Mouse (Mus musculus) gastrocnemius, adult 18-20 months (tissue): ENCODE results near the gene Dbi. TPM values are rescaled to one million over a fixed set of nuclear protein-coding genes. Genes with fewer than 3 reads are reported as not detected.

Experiments used
- DNase-seq: peaks from one replicate; pipeline ENCODE4 v3.0.0; 2021; ENCODE audit warnings: low spot score
- total RNA-seq, 2 experiments: library from RNA; stranded (reverse); gene quantifications; 2 replicates each; pipeline ENCODE4 v1.2.3; 2021

The Dbi gene
- total RNA-seq, 2 experiments from 2014 or later = 135 to 165 TPM

DNA sequence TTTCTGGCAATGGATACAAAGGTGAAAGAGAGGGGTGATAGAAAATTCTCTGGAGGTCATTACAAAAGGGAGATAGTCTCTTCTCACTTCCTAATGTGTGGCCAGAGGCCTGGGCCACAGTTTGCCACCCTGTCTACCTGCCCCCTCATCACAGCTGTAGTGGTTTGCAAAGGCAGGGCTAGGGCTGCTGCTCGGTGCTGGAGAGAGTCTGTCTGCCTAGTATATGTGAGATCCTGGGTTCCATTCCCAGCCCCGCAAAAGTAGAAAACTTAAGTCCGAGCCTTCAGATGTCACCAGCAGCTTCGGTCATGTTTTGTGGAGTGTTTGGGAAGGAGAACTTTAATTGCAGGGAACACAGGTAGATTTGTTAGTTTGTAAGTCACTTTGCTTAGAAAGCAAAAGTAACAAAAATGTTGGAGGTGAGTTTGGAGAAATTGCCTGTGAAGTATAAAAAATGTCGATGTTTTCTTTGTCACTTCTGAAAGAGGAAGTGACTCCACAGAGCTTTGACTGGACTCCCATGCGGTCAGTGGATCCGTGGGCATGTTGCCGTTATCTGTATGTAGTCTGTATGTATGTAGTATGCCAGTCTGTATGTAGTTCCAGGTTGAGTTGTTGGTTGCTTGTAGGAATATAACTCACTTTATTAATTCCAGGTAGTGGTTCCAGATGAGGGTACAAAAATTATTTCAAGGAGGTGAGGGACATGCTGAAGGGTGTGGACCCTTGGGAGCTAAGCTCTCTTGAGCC, 1.9 kb upstream of the Dbi start:
- no peak for DNase-seq

DNA sequence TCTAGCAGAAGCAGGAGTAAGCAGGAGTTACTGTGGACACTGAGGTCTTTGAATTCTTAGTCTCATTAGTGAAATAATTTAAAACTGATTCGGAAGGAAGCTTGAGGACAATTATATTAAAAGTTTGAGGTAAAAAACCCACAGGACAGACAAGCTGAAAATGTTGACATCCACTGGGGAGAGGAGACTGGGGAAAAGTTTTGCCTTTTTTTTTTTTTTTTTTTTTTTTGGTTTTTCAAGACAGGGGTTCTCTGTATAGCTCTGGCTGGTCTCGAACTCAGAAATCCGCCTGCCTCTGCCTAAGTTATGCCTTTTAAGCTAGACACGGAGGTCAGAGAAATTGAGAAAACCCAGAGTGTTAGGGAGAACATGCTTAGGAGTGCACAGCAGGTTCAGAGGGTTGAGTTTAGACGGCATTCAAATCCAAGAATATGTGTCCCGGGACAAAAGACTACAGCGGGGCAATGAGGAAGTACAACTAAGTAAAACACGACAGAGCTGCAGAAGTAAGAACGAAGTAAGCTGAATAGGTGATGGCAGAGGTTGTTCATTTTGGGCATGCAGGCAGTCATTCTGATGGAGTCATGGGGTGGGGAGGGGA, 1.2 kb upstream of the Dbi start:
- no peak for DNase-seq

DNA sequence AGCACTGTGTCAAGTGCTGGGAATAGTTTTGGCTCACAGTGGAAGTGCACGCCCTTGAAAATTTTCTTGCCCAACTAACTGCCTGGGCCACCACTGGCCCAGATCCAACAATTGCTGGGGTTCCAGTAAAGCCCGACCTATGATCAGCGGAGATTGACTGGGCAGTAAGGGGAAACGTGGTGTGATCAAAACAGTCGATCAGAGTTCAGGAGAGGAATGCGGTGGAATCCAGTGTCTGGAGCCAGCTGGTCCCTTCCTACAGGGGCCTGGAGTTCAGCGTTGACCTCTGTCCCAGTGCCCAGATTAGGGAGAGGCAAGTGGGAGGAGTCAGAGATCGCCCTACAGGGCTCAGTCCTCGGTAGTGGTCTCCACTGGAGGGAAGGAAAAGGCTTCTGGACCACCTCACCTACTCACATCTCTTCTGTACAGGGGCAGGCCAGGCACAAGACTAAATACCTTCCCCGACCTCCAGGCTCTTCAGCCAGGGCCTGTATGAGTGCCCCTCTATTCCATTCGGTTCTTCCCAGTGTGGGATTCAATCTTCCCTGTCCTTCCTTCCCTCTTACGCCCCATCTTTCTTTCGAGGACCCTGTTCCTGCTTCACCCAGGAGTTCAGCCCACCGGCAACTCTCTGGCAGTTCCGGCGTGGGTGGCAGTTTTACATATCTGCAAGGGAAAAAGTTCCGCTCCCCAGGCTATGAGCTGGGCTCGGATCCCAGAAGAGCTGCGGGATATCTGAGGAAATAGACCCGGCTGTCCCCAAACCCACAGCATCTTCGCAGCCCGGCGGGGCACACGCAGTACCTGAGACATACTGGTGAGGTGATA, 523 bp downstream of the Dbi start:
- DNase-seq = peak; percentile 54

DNA sequence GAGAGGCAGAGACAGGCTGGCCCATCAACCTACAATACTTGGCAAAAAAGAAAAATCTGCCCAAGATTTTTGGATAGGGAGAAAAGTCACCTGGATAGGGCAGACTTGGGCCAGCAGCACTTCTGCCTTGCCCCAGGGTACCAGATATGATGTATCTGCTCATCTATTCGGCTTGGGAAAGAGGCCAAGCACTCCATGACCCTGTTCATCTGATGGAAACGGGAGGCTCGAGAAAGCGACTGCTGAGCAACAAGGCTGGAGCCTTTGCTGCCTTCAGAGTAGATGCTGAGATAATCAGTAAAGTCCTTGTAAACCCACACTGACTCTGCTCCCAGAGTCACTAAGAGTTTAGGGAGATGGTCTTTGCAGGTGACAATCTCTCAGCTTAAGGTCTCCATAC, 1.5 kb downstream of the Dbi start:
- no peak for DNase-seq

DNA sequence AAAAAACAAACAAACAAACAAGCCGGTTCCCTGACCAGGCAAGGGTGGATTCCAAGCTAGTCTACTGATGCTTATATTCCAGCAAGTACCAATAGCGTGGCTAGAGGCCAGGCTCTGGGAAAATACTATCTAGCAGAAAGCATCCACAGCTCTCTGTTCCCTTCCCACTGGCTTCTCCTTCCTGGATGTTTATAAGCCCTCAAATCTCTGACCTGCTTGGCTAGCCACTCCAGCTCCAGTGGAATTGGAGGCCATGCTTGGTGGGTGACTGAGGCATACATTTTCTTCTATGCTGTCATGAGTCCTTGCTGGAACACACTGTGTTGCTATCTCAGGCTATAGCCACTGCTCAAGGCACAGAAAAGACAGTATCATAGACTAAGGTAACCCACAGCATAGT, 2.0 kb downstream of the Dbi start:
- no peak for DNase-seq

DNA sequence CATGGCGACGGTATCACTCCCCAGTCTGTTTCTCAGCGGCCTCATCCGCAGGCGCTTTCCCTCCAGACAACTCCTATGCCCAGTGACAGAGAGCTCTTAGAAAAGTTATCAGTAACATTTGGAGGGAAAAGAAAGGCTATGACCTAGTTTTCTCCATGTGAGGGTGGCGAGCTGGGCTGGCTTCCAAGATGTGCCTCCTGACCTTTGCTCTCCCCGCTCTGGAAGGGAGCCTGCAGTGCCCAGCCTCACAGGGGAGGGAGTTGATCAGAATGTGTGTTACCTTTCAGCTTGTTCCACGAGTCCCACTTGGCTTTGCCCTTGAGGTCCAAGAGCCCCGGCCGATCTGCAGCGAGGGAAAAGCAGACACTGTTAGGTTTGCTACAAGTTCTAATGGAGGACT, 4.8 kb downstream of the Dbi start:
- DNase-seq = peak; percentile 31

DNA sequence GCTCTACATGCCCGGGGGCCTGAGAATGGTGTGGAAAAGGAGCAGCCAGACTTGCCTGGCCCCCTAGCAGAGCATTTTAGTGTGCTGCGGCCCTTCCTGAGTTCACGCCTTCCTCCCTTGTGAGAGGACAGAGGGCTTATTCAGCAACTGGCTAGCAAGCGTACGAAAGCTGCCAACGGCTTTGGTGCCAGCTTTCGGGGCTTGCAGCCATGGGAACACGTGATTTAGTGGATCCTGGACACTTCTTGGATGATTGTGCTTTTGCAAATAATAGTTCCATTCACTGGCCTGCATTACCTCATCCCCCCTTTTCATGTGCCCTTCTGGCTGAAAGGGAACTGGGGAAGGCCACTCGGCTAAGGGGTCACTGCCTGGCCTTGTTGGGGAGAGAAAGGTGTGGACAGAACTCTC, 5.2 kb downstream of the Dbi start:
- DNase-seq = peak; percentile 65

DNA sequence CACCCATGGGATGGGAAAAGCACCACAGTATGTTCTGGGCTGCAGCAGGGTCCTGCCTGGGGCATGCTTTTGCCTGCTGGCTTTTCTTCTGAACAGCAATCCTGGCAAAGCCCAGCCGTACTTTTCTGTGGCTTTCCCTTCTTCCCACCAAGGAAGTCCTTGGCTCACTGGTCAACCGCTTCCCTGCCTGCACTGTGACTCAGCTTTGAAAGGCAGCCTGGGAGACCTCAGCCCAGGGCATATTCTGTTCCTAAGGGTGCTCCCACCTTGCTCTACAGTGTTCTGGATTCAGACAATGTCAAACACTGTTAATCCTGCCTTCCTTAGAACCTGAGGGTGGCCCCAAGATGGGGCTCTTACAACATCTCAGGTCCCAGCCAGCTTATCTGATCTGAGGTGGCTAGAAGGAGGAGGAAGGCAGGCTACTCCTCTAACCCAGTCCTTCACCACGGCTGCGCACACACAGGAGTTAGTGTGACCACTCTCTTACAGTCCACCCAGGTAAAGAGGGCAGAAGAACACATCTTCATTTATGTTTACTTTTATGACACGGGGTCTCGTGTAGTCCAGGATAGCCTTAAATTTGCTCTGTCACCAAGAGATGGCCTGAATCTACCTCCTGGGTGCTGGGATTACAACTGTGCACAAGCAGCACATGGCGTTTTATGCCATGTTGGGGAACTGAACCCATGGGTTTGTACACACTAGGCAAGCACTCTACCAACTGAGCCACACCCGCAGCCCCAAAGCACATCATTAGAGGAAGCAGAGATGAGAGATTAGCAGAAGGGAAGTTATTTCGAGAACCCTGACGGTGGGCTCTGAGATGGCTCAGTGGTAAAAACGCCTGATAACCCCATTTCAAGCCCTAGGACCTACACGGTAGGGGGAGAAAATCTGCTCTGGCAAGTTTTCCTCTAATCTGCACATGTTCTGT, 8.4 kb downstream of the Dbi start:
- no peak for DNase-seq

DNA sequence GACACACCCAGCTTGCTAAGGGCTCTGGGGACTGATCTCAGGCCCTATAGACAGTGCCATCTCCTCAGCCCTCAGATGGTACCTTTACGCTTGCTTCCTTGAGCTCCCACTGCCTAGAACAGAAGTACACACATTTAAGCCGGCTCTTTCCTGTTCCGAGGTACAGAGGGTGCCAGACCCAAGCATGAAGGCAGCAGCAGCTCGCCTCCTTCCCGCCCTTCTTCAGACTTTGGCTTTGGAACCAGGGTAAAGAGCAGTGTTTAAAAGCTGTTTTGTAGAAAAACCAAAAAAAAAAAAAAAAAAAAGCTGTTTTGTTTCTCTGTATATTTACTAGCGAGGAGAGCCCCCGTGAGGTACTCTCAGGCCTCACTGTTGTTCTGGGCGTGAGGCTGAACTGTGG, 9.1 kb downstream of the Dbi start:
- DNase-seq = no peak

DNA sequence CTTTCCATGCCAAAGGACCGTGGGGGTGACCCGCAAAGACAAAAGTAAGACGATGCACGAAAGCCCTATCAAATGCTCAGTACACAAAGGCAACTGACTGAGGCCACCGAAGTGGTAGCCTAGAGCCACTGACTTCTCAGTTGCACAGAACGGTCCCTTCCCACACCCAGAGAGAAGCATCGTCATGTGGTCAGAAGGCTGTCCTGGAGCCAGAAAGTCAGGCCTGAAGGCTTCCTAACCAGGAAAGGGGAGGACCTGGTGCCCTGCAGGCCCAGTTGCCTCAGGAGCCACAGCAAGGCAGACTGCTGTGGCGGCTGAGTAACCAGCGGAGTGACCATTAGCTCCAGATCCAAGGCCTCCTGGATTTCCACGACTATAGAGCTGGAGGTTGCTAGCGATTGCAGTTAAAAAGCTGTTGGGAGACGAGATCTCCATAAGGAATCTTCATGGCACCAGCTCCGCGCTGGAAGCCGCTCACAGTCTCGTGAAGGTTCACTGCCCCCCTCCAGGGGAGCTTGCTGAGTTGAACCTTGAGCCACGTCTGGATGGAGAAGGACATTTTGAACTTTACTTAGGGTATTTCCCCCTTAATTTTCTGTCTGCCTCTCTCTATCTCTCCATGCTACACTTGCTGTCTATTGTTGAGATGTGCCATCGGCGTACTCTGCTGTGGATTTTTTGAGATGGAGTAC, 11.0 kb downstream of the Dbi start:
- no peak for DNase-seq

DNA sequence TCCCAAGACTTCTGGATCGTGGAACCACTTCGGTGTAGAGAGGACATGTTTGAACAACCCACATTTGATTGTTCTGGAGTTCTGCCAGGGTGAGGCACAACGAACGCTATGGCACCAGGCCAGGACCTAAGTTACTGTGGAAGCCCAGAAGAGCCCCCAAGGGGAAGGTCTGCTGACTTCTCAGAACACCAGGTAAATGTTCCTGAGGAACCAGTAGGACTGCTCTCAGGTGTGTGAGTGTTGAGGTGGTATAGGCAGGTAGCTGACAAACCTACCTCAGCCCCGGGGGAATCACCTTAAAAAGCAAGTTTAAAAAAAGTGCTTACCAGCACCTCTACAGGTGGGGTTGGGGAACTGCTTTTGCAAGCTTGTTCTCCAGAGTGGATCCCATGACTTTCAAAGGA, 15.3 kb downstream of the Dbi start:
- DNase-seq = no peak

DNA sequence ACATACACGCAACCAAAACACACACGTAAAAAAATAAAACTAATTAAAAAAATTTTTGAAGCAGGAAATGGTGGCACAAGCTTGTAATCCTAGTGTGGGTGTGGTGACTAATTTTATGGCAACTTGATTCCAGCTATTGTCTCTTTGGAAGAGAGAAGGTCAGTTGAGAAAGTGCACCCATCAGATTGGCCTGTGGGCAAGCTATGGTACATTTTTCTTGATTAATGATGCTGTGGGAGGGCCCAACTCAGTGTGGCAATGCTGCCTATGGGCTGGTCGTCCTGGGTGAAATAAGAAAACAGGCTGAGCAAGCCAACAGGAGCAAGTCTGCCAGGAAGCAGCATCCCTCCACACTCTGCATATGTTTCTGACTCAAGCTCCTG, 19.7 kb downstream of the Dbi start:
- no peak for DNase-seq

DNA sequence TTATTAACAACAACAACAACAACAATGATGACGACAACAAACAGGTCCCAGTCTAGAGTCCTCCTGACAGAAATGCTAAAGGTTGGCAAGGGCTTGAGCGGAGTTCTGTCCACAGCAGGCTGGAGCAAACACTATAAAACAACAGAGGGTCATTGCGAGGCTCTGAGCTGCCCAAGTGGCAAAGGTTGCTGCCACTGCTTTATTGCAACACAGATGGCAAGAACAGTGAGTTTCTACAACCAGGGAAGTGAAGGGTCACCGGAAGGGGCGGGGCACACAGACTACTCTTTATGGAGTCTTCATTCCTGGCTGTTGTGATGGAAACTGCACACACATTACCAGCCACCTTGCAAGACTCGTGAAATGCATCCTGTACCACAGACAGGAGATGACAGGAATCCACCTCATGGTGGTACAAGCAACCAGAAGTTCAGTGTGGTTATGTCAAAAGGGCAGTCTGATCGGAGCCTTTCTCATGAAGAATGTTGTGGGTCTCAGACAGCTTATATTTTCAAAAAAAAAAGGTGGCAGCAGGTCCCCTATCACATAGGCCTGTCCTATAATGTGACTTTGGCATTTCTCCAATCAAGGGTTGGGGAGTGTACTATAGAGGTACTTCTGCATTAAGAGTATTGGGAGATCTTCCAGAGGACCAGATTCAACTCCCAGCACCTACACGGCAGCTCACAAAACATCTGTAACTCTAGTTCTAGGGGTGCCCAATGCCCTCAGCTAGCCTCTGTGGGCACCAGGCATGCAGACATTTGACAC, 20.2 kb downstream of the Dbi start:
- no peak for DNase-seq

DNA sequence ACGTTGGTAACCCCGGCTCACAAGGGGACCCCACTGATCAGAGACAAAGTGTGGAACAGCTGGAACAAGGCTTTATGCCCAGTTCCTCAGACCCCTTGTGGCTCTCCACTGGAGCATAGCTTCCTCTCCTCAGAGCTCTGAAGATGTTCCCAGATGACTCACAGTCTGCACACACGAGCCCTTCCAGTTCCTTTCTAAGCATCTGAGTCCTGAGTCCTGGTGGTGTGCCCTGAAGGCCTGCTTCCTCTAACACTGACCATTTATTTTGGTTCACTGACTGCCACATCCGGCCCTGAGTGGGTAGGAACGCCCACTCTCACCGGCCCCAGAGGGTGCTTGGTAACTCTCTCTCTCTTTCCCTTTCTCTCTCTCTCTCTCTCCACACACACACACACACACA, 21.4 kb downstream of the Dbi start:
- DNase-seq = no peak

DNA sequence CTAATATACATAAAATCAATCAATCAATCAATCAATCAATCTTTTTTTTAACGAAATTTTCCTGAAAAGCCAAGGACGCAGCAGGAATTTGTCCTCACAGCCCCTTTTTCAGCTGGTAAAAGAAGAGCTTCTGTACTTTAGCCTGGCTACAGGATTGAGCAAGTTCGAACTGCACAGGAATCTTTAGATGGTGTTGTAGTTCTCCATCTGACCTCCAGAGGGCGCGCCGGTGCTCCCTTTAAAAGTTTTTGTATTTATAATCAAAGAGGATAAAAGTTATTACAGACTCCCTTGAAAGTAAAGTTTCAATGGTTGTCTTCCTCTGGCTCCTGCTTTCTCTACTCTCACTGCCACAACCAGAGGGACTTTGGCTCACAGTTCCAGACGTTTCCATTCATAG, 22.6 kb downstream of the Dbi start:
- DNase-seq = peak; percentile 68

DNA sequence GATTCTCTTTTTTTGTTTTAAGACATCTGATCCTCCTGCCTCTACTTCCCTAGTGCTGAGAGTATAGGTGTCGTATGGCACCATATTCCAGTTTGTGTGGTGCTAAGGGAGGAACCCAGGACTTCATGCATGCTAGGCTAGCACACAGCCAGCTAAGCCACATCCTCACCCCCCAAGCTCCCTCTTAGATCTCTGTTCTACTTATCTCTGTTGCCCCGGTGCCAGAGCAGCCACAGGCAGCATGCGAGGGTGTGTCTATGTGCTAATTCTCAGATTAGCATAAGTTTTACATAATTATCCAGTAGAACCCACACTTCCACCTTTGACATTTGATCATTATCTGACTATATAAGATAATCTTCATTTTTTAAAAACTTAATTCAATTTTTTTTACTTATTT, 26.0 kb downstream of the Dbi start:
- no peak for DNase-seq

DNA sequence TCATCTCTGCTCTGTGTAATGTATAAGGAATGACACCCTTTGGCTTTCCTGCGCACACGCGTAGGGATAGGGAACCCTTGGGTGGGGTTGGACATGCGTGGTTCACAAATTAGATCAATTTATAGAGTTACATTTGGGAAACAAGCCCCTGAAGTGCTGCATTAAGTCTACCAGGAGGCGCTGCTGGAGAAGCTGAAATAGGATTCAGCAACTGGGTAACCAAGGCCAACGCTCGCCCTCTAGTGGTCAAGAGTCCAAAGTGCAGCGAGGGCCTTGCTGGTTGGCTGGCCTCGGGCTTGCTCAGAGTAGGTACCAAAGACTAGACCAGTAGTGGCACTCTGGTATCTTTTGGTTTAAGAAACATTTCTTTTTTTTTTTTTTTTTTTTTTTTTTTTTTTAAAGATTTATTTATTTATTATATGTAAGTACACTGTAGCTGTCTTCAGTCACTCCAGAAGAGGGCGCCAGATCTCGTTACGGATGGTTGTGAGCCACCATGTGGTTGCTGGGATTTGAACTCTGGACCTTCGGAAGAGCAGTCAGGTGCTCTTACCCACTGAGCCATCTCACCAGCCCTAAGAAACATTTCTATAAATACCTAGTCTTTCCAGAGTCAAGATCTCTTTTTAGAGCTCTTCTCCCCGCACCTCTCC, 27.3 kb downstream of the Dbi start:
- DNase-seq = peak; percentile 88

DNA sequence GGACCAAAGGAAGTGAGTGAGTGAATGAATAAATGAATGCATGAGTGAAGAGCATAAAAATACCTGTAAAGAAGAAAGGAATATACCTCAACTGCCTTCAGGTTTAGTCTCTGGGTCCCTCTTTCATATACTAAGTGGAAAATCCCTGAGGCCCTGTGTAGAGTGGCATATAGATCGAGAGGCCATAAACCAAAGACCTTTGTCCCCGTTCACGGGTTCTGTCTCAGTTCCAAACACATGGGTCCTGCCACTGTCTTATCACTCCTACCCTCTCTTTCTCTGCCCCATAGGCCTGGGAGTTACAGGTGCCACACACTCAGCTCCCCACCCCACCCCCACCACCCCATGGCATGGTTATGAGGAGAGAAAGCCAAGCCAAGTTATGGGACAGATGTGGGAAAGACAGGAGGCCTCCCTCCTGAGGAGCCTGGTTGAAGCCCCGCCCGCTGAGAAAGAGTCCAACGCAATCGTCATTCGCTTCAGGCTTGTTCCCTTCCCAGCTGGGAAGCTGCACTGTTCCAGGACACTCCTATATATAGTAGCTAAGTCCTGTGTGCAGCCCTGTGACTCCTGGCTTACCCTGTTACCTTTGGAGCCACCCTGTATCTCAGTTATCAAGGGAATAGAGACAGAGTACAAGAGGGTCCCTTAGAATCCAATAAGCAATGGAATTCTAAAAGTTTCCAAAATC, 29.9 kb downstream of the Dbi start:
- peak; percentile 63 for DNase-seq

DNA sequence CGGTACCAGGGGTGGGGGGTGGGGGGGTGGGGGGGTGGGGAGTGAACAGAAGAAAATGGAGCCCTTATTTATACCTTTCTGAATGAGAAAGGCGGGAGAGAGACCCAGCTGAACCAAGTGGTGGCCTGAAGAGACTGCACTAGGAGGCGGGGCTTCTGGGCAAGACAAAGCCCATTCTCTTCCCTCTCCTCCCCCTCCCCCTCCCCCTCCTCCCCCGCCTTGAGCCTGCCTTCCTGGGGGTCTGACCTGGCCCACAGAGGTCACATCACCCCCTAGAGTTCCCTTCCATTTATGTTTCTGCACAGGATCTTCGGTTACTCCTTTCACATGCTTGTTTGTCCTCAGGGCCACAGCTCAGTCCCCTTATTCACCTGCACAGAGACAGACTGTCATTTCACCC, 31.7 kb downstream of the Dbi start:
- no peak for DNase-seq
